Mouse (Mus musculus) telencephalon, adult 2 months (tissue): ENCODE results near the gene Alpl.

Experiments
- DNase-seq: peaks from one replicate; pipeline ENCODE4 v3.0.0-alpha.2; 2011; ENCODE audit warnings: low read depth, low spot score

Gene Alpl

DNA sequence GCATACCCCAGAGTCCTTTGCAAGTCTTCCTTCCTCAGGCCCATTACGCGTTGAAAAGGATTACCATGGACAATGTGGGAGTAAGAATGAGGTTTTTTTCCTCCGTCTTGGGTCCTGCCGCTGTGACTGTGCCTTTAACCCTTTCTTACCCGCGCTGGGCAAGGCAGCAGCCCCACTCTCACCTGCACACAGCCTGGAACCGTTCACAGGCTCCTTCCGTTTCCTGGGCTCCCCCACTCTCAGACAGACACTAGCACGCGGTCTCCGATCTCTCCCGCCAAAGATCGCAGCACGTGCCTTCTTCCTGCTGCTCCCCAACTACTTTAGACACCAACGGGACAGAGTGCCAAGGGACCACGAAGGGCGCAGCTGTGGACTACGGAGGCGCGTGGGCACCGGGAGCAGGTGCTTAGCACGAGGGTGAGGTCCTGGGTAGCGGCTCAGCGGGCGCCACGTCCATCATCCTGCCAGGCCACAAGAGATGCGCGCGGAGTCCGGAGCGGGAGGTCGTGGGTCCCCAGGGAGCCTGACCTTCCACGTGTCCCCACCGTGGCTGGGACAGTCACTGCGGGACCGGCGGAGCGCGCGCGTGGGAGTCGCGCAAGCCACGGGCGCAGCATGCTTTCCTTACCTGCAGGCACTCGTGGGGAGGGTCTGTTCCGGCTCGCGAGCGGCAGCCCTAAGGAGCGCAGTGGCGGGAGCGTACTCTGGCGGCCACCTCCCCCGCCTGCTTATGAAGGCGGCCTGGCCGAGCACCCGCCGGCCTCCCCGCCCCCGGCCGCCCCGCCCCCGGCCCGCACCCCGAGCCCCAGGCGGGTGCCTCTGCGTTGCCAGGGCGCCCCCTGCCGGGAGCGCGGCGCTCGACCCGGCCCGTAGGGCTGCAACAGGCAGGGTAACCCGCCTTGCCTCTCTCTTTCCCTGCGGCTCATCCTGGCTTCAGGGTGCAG is at the start of gene Alpl:
Gene Alpl, minus strand, starts transcription at position 774 of the 947 bp plus-strand sequence.
- DNase-seq = no peak

DNA sequence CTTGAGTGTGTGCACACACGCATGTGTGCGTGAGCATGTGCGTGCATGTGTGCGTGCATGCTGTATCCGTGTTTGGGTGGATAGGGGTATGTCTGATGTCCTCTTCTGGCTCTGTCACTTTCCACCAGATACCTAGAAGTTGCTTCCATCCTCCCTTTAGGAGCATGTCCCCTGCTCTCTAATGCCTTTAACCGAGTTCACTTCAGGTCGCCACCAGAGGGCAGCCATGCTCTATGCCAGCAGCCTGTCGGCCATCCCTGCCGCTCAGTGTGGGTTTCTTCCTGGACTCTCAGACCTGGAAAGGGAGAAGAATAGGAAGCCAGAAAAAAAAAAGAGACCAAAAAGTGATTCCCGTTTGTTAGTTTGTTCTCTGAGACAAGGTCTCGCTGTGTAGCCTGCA is 48.5 kb upstream of the Alpl start:
- DNase-seq = no peak

DNA sequence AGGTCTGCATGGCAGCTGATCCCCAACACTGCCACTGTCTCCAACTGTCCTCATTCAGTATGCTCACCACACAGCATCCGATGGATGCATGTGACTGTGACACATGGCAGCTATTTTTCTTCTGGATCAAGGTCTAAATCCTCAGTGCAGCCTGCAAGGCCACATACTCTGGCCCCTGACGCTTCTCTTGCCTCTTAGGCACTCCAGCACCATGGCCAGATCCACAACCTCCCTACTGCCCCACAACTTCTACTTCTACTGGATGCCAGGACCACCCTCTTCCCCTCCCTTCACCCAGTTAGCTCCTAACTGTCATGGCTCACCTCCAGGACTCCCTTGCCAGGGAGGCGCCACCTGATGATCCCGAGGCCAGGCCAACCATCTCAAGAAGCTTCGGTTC is 43.3 kb upstream of the Alpl start:
- no peak for DNase-seq

DNA sequence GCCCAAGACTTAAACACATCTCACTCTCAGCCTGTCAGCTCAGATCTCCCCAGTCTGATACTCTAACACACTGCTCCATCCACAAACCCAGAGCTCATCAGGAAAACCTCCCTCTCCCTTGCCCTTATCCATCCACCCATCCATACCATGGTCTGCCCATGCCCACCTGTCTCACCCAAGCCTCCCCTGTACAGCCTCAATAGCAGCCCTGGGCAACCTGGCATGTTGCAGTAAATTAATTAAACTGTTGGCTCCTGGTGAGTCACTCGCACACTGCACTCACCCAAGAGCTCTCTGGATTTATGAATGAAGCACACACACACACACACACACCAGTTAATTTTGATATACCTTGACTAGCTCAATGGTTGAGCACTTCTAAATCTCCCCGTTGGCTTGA is 42.6 kb upstream of the Alpl start:
- no peak for DNase-seq

DNA sequence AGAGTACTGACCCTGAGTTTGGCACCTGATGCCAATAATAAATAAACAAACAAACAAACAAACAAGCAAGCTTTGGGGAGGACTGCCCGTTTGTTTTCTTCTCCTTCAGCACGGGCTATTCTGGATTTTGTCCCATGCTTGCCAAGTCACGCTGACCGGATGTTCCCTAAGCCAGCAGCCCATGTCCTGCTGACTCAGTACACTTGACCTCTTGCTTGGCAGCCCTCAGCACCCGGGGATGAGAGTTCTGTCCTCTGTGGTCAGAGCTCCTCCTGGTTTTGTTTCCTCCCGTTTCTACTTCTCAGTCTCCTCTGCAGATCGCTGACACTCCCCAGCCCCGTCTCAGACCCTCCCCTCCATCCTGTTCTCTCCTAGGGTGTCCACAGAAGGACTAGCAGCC is 41.6 kb upstream of the Alpl start:
- DNase-seq = no peak

DNA sequence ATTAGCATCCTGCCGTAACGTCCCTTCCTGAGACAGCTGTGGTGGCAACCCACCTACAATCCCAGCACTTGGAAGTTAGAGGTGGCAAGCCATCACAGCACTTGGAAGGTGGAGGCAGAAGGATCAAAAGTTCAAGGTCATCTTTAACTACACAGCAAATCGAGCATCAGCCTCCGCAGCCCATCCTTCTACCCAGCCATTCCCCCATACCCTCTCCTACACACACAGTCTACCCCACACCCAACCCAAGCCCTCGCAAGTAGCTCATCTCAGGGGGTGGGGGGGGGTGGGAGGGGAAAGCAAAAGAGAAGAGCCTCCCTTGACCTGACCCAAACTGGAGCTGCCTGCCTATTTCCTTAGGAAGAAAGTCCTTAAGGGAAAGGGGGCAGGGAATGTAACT is 40.6 kb upstream of the Alpl start:
- DNase-seq = no peak

DNA sequence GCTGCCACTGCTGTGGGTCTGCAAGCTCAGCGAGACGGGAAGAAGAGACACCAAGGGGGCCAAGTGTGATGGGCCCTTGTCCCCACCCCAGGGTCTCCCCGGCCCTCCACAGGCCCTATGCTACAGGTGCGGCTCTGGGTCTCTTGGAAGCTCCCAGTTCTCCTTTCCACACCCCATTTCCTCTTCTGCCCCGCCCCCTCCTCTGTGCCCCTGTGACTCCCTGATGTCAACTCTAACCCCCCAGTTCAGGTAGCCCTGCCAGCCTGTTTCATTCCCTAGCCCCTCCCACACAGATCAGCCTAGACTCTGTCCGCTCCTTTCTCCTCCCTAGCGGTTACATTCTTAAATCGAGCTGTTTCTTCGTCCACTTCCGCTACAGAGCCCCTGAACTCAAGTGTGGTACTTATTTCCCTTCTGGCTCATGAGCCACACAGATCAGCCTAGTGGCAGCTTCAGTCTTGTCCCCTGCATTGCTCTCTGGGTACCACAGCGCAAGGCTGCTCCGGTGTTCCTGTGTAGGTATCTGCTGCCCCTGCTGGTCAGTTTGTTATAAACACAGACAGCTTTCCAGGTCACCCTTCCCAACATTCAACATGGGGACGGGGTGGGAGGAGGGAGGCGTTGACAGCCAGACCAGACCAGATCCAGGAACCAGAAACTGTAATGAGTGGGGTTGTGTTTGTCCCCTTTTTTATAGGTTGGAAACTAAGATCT is 39.6 kb upstream of the Alpl start:
- peak; percentile 60 for DNase-seq

DNA sequence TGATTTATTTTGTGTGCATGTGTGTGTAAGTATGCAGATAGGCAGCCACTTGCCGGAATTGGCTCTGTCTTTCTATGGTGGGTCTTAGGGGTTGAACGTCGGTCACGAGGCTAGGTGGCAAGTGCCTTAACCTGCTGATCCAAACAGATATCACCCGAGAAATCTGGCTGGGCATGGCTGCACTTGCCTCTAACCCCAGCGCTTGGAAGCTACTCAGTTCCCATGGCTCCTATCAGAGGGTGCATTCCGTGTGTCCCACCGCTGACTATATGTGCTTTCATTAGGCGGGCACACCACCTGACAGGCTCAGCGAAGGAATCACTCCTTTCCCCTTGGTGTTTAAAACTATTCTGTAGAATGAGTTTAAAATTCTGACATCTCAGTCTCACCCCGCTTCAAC is 35.4 kb upstream of the Alpl start:
- no peak for DNase-seq

DNA sequence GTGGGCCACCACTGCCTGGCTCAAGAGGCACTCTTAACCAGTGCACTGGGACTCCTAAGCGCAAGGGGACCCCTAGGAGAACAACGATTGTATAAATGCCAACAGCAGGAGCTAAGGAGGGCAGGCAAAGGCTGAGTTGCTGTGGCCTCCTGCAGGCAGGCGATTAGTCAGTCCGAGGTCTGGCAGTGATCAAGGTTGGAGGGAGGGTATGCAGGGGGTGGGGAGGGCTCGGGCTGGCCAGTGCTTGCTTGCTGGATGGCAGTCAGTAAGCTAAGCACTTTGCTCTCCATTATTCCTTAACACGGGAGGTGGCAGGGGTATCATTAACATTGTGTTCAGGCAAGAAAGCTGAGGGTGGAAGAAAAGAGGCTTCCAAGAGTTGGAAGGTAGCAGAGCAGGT is 34.2 kb upstream of the Alpl start:
- DNase-seq = no peak

DNA sequence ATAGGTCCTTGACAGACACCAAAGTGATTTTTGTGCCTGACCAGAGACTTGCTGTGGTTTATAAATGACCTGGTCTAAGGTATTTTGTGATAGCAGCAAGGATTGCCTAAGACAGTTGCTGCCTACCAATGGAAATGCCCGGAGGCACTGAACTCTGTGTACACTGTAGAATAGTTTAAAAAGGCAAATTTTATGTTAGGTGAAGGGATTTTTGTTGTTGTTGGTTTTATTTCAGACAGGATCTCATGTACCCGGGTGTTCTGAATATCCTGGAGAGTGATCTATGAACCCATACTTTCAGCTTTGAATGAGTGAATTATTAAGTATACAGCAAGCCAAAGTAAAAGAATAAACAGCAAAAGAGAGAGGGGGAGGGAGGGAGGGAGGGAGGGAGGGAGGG is 28.7 kb upstream of the Alpl start:
- DNase-seq = no peak

DNA sequence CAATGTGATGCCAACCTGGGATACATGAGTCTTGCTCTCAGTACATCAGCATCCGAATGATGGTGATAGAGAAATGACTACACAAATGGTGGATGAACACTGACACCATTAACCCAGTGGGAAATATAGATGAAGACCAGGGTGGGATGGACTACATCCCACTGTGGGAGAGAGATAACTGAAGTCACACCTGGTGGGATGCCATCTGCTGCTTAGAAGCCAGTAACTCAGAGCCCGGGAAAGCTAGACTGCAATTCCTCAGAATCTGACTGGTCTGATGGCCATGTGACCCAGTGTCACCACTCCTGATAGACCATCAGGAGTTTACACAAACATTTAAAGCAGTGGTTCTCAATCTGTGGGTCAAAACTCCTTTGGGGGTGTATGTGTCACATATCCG is 27.4 kb upstream of the Alpl start:
- DNase-seq = no peak

DNA sequence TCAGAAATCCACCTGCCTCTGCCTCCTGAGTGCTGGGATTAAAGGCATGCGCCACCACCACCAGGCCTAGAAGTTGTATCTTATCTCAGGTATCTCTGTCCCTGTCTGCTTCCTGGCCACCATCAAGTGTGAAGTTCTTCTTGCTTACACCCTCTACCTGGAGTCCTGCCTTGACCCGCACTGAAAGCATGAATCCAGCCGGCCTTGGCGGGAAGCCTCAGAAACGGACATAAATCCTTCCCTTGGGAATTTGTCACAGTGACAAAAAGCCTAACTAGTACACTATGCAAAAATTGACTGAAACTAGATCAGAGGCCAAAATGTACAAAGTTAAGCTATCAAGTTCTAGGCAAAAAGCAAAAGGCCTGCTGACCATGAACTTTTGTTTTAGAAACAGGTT is 26.4 kb upstream of the Alpl start:
- DNase-seq = no peak

DNA sequence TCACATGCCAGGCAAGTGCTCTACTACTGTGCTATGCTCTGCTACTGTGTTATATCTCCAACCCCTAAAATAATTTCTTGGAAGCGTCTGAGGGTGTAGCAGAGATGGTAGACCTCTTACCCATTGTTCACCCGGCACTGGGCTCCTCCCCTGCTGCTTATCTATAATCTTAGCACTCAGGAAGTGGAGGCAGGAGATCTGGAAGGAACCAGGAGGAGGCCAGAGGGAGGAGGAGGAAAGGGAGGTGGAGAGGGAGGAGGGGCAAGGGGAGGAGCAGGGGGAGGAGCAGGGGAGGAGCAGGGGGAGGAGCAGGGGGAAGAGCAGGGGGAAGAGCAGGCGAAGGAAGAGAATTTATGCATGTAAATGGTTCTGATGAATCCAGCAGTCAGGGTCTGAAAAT is 24.5 kb upstream of the Alpl start:
- no peak for DNase-seq

DNA sequence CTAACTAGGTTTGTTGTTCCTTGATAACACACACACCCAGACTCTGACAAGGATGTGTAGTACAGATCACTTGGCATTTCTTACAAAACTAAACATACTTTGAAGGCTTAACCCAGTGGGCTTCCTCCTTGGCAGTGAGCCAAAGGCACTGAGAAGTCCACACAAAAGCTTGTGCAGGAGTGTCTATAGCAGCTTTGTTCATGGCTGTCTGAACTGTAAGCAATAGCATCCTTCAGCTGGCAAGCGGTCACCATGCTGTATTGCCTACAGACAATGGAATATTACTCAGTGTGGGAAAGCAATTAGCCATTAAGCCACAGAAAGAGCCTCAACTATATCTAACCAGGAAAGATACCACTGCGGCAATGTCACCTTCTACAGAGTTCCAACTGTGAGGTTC is 23.3 kb upstream of the Alpl start:
- DNase-seq = no peak

DNA sequence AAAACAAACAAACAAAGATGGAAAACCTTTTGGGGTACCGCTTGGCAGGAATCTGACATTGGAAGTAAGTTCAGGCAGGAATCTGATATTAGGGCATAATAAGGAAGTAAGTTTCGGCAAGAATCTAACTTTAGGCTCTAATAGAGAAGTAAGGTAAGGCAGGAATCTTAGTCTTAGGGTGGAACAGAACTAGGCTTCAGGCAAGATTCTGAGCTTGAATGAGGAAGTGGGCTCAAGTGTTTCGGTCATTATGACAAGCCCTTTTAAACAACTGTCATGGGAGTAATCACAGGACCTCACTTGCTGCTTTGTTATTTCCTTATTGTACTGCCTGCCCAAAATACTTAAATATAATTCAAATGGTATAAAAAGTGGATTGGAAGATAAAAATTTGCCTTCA is 22.2 kb upstream of the Alpl start:
- DNase-seq = no peak

DNA sequence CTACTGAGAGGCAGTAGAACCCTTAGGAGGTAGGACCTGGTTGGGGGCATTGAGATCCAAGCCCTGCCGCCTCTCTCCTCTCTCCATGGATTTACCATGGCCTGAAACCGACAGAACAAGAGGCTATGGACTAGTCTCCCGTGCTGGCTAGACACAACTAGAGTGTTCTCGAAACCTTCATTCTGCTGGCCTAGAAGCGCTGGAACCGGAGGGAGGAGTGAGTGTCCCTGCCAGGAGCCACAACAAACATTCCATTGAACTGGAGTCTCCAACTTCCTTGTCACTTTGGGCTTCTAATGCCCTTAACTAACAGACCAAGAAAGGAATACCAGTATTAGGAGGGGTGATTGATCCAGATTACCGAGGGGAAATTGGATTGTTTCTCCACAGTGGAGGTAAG is 20.0 kb upstream of the Alpl start:
- no peak for DNase-seq

DNA sequence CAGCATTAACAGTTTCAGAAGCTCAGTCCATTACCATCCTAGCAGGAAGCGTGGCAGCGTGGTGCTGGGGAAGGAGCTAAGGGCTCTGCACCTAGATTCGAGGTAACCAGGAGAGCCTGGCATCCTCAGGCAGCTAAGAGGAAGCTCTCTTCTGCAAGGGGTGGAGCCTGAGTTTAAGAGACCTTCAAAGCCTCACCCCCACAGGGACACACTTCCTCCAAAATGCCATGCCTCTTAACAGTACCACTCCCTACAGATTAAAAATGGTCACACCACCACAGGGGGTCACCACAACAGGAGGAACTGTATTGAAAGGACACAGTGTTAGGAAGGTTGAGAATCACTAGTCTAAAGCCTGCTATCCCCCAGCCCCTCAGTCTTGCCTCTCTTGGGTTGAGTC is 19.3 kb upstream of the Alpl start:
- DNase-seq = no peak

DNA sequence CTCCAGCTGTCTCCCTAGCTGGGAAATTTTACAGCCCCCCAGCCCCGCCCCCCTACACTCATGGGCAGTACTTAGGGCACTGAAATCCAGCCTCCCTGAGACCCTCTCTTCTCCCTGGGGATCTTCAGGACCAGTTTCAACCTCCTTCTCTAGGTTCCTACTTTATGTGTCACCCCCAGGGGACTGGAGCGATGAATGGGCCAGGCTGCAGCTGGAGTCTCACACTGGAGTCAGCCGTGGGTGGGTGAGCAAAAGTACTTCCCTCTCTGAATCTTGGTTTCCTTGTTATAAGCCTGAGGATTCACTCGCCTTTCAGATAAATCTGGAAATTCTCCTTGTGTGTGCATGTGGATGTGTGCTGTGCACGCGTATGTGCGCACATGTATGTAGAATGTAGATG is 18.0 kb upstream of the Alpl start:
- DNase-seq = no peak

DNA sequence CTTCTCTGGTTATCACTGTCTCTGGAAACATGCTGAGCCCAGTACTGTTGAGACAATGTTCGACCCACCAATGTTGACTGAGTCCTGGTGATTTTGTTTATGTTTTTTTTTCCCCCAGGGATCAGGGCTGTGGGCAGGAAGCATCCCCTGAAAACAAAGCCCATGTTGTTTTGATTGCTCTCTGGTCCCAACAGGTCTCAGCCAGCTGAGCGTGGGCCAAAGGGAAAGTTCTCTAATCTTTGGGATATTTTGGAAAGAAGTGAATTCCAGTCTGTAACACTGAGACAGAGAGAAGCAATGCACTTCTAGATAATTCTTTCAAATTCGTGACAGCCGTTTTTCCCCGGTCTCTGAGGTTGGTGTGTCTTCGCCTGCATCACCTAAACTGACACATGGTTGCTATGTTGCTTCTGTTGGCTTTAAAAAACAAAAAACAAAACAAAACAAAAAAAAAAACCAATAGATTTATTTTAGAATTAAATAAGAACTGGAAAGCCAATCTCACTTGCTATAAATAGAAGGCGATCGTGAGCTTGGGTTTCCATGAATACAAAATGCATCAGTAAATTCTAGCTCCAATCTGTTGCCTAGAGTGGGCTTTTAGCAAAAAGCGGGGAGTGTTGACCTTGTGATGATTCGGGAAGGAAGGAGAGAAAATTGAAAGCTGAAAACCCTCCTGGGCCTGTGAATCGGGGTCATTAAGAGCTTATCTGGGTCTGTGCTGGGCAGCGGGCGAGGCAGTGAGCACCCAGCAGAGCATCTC is 16.9 kb upstream of the Alpl start:
- peak; percentile 35 for DNase-seq

DNA sequence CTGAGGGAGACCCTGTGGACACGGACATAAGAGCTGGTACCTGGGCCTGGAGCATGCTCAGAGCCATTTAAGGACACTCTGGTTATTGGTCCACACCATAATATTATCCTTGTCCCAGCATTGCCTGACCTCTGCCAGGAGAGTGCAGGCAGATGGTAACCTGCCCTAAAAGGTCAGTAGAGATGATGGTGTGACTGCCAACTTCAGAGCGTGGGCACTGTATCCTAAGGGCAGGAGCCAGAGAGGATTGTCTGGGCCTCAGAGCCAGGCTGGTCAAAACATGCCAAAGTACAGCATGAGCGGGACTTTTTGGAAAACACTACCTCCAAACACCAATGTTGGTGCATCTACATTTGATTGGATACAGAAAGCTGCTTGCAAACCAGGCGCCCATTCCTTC is 13.8 kb upstream of the Alpl start:
- DNase-seq = no peak

DNA sequence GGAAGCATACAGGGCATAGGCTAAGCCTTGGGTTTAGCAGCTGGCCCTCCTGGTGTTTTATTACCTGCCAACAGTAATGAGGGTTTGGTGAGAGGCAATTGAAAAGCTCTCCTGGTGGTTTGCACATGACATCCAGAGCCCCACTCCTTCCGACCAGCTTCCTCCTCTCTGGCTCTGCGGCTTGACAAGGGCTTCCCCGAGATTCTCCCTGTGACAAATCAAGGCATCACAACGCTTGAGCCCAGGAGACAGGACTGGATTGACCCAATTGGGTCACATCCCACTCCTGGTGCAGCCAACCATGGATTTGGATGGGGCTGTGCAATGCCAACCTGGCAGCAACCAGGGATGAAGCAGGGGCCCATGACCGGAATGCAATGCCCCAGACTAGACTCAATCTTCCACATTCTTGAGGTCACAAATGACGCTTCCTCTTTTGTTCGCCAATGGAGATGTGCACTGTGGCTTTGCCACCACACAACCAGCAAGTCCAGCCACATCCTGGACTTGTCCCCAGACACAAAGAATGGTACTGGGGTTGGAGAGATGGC is 11.2 kb upstream of the Alpl start:
- DNase-seq = no peak

DNA sequence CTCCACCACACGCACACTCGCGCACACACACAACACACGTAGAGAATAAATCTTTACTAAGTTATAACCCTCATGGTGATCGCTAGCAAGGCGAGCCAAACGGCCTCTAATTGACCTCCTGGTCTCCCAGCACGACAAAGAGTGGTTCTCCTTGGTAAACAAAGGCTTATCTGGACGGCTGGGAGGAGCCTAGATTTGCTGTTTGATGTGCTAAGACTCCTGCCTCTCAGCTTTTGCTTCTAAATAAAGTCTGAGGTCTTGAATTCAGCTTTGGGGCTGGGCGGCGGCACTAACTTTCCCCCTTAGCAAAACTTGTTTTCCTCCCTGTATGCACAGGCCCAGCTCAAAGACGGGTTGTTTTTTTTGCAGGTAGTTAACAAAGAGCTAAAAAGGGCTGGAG is 5.0 kb upstream of the Alpl start:
- no peak for DNase-seq
